Mouse (Mus musculus) urinary bladder, postnatal 10 days (tissue): ENCODE data around the gene Ly6g.
"Not testable (repeated sequence)": the region's sequence is repeated elsewhere in the genome, so short reads cannot be mapped to it uniquely, and the experiment has no call there.

Source experiments
- DNase-seq: peaks from one replicate; pipeline ENCODE4 v3.0.0; 2022; ENCODE audit warnings: low spot score

Gene Ly6g

DNA sequence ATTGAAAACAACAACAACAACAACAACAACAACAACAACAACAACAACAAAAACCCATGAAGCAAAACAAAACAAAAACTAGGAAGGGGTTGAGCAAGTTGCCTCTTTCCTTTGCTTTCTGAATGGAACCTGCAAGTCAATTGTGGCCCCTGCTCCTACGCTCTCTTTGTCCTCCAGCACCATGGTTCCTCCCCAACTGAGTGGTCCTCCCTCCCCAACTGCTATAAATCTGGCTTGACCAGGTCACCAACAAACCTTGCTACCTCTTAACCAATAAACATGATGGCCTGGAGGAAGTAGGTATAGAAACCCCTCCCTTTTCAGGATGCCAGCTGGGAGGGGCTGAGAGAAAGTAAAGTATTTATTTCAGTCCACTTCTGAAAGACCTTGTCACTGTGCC is at the start of gene Ly6g:
Ly6g (plus strand) TSS at position 301 of the 400 bp plus-strand sequence.
- no peak for DNase-seq

DNA sequence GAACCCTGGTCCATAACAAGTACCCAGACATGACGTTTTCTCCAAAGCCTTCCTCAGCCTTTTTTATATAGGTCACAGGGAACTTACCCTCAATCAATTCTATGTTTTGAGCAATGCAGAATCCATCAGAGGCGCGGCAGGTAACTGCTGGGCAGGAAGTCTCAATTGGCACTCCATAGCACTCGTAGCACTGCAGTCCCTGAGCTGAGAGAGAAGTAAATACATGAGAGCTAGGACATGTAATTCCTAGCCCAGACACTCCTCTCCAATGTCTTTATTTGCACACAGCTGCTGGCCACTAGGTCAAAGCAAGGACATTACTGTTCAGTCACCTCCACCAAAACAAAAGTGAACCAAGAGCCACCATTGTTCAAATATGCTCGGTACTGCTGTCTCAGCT is 44.6 kb upstream of the Ly6g start:
- not testable (repeated sequence) for DNase-seq

DNA sequence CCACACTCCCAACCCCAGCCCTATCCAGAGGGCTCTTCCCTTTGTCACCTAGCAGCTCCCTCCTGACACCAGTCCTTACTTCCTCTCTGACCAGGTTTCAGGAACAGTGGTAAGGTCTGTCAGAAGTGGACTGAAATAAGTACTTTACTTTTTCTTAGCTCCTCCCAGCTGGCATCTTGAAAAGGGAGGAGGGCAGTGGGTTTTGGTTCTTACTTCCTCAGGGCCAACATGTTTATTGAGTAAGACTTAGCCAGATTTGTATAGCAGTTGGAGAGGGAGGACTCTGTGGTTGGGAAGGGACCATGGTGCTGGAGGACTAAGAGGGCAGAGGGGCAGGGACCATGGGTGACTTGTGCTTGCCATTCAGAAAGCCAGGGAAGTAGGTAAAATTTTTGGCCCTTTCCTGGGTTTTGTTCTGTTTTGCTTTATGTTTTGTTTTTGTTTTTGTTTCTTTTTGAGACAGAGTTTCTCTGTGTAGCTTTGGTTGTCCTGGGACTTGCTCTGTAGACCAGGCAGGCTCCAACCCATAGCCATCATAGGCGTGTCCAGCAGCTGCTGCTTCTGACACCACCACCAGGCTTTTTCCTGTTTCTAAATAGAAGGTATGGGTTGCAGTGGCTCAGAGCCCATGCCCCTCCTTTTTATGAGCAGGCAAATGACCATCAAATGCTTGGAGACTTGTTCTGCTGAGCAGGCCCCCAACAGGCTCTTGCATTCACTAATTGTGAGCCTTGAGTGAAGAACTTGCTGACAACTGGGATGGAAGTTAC is 43.0 kb upstream of the Ly6g start, which contains the start of gene Ly6c2:
Ly6c2 (minus strand) TSS at position 110 of the 770 bp plus-strand sequence.
- not testable (repeated sequence) for DNase-seq

DNA sequence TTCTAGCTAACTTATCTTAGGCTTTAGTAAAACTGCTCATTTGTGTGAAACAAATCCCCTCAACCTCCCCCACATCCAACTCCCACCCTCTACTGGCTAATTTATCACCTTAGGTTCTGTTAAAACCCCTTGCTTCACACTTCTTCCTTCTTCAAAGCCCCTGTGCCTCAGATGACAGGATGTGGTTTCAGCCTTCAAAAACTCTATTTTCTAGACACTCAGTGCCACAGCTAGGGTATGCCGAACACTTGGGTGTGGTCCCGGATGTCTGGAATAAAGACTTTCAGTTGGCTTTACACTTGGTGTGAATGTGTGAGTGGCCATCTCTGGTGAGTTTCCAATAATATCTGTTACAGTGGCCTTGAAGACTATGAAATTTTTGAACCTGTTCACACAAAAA is 38.5 kb upstream of the Ly6g start:
- no peak for DNase-seq

DNA sequence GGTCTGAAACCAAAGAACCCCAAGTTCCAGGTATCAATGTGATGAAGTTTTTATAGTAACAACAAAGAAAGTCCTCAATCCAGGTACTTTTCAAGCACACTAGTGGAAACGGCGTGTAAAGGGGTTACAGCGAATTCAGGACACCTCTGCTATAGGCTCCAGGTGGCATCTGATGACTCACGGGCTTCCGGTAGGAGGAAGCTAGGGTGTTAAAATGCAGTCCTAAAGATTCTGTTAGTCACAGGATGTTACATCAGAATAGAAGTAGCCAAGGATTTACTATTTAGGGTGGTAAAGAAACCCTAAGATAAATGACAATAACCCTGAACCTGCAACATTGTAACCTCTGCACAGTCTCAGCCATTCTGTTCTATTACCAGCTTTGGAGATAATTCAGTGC is 37.6 kb upstream of the Ly6g start:
- not testable (repeated sequence) for DNase-seq

DNA sequence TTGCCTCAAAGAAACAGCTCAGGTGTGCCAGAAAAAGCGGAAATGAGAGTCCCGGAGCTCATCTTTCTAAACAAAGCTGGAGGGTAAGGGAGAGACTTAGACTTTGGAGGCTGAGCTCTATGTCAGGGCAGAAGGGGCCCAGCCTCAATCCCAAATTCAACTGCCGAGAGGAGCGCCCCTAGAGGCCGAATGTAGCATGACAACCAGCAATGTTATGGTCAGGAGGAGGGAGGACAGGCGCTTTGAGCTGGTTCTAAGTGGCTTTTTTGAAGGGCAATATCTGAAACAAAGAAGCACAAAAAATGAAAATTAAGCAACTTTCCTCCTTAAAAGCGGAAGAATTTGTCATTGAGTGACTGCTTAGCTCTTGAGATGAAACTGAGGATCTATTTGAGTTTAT is 36.3 kb upstream of the Ly6g start:
- DNase-seq: not testable (repeated sequence)

DNA sequence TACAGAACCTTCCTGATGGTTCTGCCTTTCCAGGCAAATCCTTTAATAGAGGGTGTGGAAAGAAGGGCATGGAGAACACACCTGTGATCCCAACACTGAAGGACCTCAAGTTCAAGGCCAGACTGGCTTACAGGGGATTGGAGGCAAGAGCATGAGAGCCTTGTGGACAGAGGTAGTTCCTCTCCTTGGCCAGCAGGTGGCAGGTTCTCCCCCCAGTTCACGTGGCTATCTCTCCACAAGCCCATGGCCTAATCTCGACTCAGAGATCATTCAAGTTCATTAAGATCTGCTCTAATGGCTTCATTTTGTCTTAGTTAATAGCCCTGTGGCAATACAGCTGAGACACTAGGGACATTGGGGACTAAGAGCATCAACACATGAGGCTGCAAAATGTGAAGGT is 35.0 kb upstream of the Ly6g start:
- no peak for DNase-seq

DNA sequence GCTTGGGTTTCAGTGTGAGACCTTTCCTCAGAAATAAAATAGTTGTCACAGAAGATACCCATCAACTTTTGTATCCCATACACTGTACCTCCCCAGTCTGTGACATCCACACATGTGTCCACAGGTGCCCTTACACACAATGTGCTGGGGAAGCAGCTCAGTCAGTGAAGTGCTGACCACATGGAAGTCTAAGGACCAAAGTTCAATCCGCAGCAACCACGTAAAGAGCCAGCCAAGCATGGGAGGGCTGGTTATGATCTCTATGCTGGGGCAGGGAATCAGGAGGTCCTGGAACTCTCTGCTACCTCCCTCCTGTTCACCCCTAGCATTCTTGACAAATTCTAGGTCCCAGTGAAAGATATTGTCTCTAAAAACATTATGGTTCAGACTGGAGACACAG is 22.7 kb upstream of the Ly6g start:
- not testable (repeated sequence) for DNase-seq

DNA sequence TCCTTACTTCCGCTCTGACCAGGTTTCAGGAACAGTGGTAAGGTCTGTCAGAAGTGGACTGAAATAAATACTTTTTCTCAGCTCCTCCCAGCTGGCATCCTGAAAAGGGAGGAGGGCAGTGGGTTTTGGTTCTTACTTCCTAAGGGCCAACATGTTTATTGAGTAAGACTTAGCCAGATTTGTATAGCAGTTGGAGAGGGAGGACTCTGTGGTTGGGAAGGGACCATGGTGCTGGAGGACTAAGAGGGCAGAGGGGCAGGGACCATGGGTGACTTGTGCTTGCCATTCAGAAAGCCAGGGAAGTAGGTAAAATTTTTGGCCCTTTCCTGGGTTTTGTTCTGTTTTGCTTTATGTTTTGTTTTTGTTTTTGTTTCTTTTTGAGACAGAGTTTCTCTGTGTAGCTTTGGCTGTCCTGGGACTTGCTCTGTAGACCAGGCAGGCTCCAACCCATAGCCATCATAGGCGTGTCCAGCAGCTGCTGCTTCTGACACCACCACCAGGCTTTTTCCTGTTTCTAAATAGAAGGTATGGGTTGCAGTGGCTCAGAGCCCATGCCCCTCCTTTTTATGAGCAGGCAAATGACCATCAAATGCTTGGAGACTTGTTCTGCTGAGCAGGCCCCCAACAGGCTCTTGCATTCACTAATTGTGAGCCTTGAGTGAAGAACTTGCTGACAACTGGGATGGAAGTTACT is 19.8 kb upstream of the Ly6g start:
- not testable (repeated sequence) for DNase-seq

DNA sequence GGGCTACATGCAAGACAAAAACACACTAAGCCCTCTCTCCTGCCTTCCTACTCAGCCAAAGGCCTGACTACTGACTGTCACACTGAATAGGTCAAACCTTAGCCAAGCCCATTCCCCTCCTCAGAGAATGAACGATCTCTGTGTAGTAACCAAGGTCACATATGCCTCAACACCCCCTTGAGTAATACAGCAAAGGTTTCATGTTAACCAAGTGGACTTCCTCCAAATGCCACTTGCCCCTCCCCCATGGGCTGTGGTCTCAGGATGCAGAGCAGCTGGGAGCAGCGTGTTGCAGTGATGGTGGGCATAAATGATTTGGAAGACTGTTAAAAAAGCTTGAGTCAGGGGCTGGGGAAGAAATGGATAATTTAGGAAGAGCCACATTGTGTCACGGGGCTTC is 17.3 kb upstream of the Ly6g start:
- not testable (repeated sequence) for DNase-seq

DNA sequence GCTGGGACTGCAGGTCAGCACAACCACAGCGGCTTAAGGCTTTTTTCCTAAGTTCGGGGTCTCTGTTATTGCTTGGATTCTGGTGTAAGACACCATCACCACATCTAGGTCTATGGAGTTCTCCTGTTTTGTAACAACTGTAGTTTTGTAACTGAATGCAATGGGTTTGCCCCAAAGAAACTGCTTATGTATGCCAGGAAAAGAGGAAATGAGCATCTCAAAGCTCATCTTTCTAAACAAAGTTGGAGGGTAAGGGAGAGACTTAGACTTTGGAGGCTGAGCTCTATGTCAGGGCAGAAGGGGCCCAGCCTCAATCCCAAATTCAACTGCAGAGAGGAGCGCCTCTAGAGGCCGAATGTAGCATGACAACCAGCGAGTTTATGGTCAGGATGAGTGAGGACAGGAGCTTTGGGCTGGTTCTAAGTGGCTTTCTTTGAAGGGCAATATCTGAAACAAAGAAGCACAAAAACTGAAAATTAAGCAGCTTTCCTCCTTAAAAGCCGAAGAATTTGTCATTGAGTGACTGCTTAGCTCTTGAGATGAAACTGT is 13.2 kb upstream of the Ly6g start:
- DNase-seq: not testable (repeated sequence)

DNA sequence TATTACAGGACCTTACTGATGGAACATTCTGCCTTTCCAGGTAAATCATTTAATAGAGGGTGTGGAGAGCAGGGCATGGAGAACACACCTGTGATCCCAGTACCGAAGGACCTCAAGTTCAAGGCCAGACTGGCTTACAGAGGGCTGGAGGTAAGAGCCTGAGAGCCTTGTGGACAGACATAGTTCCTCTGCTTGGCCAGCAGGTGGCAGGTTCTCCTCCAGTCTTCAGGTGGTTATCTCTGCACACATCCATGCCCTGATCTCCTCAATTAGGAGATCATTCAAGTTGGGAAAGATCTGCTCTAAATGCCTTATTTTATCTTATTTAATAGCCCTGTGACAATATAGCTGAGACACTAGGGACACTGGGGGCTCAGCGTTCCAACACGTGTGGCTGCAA is 11.3 kb upstream of the Ly6g start:
- no peak for DNase-seq

DNA sequence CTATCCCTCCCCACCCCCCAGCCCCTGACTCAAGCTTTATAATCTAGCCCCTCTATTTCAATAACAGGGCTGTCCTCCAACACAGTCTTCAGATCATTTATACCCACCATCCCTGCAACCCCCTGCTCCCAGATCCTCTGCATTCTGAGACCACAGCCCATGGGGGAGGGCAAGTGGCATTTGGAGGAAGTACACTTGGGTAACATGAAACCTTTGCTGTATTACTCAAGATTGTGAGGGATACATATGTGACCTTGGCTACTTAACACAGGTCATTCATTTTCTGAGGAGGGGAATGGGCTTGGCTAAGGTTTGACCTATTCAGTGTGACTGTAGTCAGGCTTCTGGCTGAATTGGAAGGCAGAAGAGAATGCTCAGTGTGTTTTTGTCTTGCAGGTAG is 2.0 kb upstream of the Ly6g start:
- no peak for DNase-seq

DNA sequence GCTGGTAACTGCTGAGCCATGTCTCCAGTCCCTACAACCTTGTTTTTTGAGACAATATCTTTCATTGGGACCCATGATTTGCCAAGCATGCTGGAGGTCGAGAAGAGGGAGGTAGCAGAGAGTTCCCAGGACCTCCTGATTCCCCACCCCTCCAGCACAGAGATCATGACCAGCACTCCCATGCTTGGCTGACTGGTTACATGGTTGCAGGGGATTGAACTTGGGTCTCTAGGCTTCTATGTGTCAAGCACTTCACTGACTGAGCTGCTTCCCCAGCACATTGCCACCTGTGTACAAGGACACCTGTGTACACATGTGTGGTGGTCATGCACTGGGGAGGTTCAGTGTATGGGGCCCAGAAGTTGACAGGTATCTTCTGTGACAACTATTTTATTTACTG is 2.6 kb downstream of the Ly6g start:
- DNase-seq: no peak

DNA sequence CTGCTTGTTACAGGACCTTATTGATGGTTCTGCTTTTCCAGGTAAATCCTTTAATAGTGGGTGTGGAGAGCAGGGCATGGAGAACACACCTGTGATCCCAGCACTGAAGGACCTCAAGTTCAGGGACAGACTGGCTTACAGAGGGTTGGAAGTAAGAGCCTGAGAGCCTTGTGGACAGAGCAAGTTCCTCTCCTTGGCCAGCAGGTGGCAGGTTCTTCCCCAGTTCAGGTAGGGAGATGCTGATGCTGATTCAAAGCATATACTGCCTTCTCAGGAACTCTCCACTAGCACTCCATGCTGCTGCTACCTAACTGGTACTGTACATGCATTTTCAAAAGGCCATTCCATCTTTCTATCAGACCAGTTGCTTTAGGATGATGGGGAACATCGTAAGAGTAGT is 20.5 kb downstream of the Ly6g start:
- DNase-seq: no peak

DNA sequence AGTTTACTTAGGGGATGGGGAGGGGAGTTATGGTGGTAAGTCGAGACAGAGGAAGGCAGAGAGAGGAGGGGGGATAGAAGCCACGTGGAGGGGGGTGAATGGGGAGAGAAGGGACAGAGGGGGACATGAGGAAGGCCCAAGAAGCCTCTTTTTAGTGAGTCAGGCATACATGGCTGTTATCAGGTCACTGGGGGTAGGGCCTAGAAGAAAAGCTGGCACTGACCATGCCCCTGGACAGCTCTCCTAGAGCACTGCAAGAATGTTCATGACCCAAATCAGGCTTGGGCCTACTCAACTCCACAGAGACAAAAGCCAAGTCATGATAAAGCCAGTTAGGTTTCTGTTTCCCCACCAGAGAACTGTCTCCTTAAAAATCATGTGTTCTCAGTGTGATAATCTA is 31.3 kb downstream of the Ly6g start:
- no peak for DNase-seq

DNA sequence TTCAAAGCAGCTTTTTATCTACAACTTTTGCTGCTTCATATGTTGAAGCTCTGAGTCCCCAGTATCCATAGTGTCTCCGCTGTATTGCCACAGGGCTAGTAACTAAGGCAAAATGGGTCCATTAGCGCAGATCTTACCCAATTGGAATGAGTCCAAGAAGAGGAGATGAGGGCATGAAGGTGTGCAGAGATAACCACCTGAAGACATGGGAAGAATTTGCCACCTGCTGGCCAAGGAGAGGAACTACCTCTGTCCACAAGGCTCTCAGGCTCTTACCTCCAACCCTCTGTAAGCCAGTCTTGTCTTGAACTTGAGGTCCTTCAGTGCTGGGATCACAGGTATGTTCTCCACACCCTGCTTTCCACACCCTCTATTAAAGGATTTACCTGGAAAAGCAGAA is 34.1 kb downstream of the Ly6g start:
- no peak for DNase-seq

DNA sequence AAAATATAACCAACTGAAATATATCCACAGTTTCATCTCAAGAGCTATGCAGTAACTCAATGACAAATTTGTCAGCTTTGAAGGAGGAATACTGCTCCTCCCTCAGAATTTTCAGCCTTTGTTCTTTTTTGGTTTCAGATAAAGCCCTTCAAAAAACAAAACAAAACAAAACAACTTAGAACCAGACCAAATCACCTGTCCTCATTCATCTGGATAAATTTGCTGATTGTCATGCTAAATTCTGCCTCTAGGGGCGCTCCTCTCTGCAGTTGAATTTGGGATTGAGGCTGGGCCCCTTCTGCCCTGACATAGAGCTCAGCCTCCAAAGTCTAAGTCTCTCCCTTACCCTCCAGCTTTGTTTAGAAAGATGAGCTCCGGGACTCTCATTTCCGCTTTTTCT is 35.5 kb downstream of the Ly6g start:
- DNase-seq: not testable (repeated sequence)
